Mouse (Mus musculus): ENCODE data around the gene Prdm13. TPM values are rescaled to one million over a fixed set of nuclear protein-coding genes. Genes with fewer than 3 reads are reported as not detected.

The Prdm13 gene
- total RNA-seq (2021), result not detected
- long read RNA-seq, experiment 1, result 0 reads
- long read RNA-seq, experiment 2, result 0 reads

- no peak for DNase-seq
These were observed at the start of gene Prdm13 for GRCm38 (mm10) chr4:21685595-21686091. Gene Prdm13 (minus strand): TSS chr4:21685963.

DNA sequence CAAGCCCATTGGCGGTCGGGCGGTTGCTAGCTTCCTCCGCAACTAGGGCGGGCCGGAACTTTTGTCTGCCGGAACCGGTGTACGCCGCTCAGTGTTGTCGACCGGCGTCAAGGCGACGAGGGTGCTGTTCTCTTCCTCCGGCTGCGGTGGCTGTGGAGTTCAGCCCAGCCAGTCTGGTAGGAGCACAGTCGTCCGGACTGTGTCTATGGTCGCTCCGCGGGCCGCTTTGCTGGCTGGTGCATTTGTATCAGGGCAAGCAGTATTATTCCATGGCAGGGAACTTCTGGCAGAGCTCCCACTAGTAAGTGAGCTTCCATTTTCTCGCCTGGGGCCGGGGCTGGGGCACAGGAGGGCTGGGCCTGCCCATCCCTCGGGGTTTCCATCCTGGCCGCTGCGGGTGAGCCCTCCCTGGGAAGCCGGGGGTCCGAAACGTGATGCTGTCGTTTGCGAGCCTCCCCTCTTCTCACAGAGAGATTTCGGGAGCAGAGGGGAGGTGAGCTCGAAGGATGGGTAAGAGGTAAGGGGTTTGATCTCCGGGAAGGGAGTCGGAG lies 41.9 kb upstream of the Prdm13 start, which contains the start of gene Ccnc:
Ccnc (plus strand) TSS at position 87 of the 551 bp plus-strand sequence.
- DNase-seq, result peak; percentile 96

DNA sequence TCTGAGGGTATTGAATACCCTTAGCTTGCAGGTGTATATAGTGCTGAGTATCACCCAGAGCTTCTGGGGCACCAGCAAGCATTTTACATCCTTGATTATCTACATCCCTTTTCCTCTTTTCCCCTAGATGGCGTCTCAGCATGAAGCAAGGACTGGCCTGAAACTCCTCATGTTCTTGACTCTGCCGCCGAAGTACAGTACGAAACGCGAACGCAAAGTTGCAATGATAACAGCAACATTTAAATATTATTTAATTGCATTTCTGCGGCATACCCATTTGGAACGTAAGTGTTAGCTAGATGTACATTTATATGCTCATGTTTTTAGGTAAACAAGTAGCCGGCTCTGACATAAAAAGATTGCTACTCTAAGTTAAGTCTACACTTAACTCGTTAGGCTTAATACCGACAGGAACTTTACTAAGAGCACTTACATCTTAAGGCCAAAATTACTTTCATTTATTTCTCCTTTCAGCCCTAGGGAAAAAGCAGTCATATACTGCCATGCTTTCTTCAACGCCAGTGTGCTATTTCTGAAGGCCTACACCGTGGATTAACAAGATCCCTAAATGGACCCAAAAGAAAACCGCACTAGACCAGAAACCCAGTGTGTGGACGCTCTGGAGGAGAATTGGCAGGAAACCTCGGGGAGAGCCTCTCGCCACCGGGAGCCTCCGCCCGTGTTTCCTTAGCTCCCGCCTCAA lies 41.3 kb upstream of the Prdm13 start:
- peak; percentile 29 for DNase-seq

DNA sequence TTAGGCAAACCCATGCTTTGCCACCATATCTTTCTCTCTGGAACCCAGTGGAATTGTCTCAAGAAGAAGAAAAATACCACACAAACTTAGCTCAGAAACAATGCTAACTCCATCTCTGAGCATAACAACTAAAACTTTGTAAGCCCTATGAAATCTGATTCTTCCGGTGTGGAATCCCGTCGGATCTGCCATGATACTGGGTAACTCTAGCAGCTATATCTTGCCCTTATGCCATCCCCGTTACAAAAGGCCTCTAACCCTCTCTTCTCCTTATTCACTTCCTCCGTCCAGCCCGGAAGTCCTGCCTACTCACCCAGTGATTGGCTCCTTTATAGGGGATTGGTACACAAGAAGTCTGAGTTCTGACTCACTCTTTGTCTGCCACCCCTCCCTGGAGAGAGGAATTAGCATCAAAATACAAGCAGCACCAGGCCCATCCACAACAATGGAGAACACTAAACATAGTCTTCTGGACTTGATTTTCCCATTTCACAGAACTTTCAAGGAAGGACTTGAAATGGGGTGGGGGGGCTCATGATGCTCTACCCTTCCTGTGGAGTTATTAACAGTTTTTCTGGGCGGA lies 37.1 kb upstream of the Prdm13 start:
- DNase-seq, result no peak

GRCm38 (mm10) chr4:21712147-21712546 lies 26.4 kb upstream of the Prdm13 start:
- peak; percentile 91 for DNase-seq

DNA sequence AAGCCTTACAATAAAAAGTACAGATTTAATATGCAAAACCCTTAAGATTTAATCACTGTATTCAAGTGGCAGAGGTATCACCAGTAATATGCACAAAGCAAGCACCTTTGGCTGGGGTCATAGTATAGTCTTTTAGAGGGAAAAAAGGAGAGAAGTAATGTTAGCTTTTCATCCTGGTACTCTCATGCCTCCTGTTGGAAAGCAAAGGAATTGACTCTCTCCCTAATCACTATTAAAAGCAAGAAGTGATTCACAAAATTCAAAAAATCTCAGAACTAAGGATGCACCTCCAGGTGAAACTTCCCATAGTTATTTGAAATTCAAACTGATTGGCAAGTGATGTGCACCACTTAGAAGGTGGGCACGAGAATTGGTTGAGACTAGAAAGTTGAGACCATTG lies 19.3 kb upstream of the Prdm13 start:
- DNase-seq, result no peak

DNA sequence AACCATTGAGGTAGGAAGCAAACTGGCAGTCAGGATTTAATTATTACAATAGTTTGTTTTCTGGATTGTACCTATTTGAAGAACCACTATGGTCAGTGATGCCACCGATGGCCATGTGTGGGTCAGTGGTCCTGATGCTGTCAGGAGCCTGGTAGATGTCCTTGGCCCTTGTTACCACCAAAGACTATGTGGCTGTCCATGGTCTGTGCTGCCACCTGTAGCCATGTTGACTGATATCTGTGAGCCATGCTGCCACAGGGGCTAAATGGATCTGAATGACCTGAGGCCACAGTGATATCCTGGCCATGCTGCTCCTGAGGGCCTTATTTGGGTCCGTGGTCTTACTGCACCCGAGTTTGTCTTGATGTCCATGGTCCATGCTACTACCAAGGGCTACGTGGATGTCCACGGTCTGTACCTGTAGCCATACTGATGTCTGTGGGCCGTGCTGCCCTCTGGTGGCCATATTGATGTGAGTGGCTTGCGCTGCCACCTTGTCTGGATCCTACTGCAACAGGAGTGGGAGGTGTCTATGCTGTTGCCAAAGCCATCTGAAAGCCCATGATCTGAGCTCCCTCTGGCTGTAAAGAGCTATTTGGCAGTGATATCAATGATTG lies 10.0 kb upstream of the Prdm13 start:
- DNase-seq, result peak; percentile 71

GRCm38 (mm10) chr4:21690221-21690620 lies 4.5 kb upstream of the Prdm13 start:
- DNase-seq, result no peak

GRCm38 (mm10) chr4:21689492-21689941 lies 3.8 kb upstream of the Prdm13 start:
- no peak for DNase-seq

GRCm38 (mm10) chr4:21688703-21689200 lies 3.0 kb upstream of the Prdm13 start:
- peak; percentile 29 for DNase-seq

GRCm38 (mm10) chr4:21687783-21688702 lies 2.3 kb upstream of the Prdm13 start:
- DNase-seq, result peak; percentile 29

DNA sequence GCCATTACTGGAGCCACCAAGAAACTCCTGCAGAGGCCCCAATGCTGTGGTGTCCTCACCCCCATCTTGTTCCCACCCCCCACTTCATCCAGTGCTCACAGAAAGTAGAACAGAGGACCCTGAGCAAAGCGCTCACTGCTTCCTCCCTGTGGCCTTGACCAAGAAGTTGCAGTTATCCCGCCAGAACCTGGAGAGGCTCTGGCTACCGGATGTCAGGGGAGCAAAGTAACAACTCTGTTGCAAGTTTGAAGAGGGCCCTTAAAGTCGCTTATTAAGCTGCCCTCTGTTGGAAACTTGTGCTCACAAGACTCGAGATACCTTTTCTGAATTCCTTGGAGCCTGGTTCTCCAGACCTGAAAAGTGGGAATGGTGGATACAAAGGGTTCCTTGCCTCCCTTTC lies 1.2 kb upstream of the Prdm13 start:
- no peak for DNase-seq

DNA sequence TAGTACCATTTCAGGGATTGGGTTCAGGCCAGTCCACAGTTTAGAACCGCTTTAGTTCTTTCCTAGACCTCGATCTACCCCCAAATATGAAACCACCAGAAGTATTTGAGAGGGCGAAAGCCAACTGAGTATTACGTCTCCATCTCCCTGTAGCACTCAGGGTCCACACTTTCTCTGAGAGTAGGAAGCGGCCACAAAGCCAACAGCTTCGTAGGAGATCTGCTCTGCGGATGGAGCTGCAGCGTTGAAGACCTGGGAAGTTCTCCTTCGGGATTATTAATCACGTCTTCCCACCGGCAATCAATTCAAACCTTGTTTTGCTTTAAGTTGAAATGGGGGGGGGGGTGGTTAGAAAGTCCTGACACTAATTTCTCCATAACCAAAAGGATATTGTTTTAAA lies 653 bp upstream of the Prdm13 start:
- no peak for DNase-seq

GRCm38 (mm10) chr4:21684341-21684970 lies 1.3 kb downstream of the Prdm13 start:
- DNase-seq, result no peak

DNA sequence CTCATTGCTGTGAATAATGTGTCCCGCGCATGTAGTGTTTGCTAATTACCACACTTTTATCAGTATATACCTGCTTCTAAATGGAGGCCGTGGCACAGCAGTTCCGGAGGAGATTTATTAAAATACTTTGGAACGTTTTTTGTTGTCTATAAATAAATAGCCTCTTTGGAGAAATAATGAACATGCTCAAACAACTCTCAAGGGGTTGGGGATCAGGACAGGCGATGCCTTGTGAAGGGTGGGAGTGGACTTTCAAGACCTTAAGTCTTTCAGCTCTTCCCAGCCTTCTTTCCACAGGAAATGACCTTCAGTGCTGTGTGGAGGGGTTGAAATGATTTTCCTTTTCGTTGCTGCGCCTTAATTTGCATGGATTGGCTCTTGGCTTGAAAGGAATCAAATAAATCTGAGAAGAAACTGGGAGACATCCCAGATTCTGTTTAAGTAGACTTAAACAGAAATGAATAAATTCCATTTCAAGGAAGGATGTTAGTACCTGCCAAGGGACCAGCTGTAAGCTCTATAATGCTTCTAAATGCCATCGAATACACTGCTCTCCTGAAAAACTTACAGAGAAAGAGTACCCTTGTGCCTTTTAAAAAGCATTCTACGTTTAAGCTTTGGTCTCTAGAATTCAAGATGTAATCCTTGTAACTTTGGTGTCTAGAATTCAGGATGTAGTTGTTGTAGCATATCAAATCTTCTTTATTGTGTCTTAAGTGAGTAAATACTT lies 3.2 kb downstream of the Prdm13 start:
- no peak for DNase-seq

DNA sequence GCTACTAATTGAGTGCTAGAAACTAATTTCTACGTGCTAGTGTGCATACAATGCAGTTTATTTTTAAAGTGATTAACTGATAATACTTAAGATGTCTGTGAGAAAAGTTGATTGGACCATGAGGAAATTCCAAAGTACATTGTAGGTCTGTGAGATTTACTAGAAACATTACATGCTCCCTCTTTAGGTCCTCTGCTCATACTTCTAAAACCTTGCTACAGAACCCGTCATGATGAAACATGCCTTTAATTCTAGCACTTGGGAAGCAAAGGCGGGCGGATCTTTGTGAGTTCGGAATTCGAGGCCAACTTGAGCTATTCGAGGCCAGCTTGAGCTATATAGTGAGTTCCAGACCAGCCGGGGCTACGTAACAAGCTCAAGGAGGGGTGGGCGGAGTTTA lies 4.8 kb downstream of the Prdm13 start:
- DNase-seq, result no peak

DNA sequence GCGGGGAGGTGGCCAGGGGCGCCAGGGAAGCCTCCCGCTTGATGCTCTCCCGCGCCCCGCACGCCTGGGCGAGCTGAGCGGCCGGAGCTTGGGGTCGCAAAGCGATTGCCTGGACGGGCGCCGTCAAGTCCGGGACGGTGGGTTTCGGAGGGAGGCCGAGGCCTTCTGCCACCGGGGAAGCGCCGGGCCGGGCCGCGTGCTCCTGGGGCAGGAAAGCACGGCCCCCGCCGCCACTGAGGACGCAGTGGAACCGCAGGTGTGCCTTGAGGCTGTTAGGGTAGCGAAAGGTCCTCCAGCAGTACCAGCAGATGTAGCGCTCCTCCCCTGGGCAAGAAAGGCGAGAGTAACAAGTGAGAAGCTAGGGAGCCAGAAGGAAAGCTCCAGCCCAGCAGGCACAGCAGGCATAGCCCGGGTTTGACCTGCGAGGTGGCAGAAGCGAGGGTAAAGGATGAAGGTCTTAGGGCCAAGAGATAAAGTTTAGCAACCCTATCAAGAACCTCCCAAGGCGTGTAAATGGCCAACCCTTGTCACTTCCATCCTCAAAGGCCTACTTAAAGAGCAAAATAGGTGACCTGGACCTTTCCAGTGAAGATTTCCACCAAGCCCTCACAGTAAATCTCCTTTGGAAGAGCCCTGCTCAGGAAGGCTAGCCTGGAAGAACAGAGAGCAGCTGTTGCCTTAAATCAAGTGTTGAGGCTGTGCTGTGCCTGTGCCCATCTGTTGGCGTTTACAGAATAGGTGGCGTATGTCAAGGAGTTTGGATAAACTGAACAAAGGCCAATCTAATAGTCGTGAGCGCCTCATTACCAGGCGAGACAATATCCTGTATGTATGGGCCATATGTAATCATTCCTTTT lies 5.9 kb downstream of the Prdm13 start:
- no peak for DNase-seq

DNA sequence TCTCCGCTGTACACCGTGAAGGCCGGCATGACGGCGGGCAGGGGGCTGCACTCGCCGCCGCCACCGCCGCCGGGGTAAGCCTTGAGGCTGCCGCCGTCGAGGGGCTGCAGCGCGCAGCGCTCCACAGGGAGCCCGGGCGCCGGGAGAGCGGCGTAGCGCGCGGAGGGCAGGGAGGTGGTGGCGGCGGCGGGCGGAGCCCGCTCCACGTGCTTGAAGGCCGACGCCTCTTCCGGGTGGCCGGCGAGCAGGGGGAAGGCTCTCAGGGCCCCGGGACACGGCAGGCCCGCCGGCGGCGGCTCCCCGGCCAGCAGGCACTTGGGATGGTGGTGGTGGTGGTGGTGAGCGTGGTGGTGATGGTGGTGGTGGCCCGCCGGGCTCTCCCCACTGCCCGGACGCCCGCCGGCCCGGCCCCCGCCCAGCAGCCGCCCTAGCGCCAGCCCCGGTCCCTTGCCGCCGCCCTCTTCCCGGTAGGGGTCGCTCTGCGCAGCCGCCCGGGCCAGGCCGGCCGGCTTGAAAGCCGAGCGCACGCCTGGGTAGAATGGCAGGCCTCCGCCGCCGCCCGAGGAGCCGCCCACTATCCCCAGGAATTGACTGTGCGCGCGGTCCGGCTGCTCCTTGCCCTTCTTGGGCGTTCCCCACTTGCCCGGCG lies 6.7 kb downstream of the Prdm13 start:
- DNase-seq, result peak; percentile 52
